Mouse (Mus musculus) adrenal gland, postnatal 14 days (tissue): ENCODE results near the gene Zdhhc25. TPM values are rescaled to one million over a fixed set of nuclear protein-coding genes. Genes with fewer than 3 reads are reported as not detected.

Source experiments
- DNase-seq: peaks from one replicate; pipeline ENCODE4 v3.0.0; 2021; ENCODE audit warnings: mixed read lengths
- long read RNA-seq, 2 experiments: library from polyadenylated mRNA; stranded (forward); transcript quantifications; one replicate each; pipeline ENCODE4 v2.0.0; 2021
- total RNA-seq: library from RNA; stranded (reverse); gene quantifications from 2 replicates; pipeline ENCODE4 v1.2.3, GENCODE M21; 2021

Zdhhc25 gene
- not detected in 2 replicates for total RNA-seq
- long read RNA-seq, experiment 1, result 0 reads
- long read RNA-seq, experiment 2, result 0 reads

DNA sequence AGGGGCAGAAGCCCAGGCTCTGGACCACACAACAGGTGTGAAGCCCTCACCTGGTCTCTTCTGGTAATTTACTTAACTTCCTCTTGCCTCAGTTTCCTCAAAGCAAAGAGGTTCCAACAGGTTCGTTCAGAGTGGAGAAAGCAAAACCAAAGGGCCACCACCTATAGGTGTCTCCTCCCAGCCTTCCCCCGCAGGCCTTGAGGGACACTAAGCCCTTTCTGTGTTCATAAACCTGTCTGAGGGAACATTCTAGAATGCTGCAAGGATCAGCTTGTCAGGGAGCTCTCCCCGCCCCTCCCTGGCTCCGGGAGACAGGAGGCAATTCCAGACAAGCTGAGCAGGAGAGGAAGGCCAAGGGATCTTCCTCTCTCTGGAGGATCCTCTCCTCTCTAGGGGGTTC, at the start of gene Zdhhc25:
Gene Zdhhc25 (plus strand): TSS at position 301 of the 400 bp plus-strand sequence.
- no peak for DNase-seq

GRCm38 (mm10) chr15:88552852-88553251, 47.2 kb upstream of the Zdhhc25 start:
- DNase-seq, result no peak

- DNase-seq, result peak; percentile 37
Measured at GRCm38 (mm10) chr15:88555476-88555875, 44.6 kb upstream of the Zdhhc25 start.

- no peak for DNase-seq
Measured at GRCm38 (mm10) chr15:88560637-88561036, 39.5 kb upstream of the Zdhhc25 start.

DNA sequence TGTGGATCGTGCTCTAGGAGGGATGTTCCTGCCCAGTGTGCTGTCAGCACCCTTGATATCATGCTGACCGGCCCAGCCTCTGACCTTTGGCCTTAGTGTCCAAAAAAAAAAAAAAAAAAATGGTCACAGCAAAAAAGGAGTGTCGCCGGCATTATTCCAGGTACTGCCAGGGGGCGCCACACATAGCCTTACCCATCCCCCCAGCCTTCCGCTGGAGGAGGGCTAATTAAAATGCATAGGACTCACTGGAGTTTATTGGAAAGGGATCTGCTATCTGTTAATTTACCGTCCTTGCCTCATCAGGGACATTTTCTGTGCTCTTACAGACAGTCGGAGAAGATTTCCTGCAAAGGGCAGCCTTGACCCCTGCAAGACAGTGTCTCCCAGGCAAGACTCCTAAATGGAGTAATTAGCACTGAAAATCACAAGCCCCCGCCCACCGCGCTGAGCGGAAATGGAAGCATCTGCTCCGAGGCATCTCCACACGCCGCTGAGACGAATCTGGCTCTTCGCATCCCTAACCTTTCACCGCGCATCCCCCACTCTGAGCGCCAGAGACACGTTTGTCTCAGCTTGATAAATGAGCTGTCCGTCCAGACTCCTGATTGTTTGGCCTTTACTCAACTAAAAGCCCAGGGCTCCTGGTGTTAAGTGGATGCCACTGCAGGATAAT, 38.9 kb upstream of the Zdhhc25 start:
- DNase-seq, result no peak

GRCm38 (mm10) chr15:88565307-88565706, 34.8 kb upstream of the Zdhhc25 start:
- no peak for DNase-seq

- no peak for DNase-seq
Measured at GRCm38 (mm10) chr15:88565806-88566205, 34.3 kb upstream of the Zdhhc25 start.

DNA sequence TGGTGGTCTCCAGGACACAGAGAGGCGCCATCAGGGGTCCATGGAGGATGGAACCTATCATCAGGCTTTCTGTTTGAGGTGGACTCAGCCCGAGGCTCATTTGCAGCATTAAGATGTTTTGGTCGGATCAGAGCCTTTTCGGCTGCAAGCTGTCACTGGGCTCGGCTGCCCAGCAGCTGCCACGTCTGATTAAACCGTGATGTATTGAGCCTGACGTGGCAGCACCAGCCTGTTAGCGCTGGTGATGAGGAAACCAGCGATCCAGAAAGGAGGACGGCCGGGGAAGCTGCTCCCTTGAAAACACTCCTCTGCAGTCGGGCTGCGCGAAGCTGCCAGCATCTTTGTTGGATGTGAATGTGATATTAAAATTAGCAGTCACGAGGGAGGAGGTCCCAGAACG, 29.4 kb upstream of the Zdhhc25 start:
- no peak for DNase-seq

DNA sequence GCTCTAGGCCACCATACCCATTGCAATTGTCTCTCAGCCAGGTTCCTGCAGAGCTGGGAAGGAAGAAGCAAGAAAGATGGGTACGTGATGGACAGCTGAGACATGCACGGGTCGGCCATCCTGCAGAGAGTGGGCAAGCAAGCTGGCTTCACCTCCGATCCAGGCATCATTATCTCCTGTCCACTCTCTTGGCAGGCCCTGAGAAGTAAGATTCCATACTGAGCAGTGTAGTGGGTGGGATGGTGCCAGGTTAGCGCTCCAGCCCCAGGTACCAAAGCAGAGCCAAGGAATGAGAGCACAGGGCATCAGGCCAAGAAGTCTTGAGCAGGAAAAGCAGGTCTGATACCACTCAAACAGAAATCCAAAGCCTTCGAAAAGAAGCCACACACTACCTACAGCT, 20.6 kb upstream of the Zdhhc25 start:
- DNase-seq, result no peak

DNA sequence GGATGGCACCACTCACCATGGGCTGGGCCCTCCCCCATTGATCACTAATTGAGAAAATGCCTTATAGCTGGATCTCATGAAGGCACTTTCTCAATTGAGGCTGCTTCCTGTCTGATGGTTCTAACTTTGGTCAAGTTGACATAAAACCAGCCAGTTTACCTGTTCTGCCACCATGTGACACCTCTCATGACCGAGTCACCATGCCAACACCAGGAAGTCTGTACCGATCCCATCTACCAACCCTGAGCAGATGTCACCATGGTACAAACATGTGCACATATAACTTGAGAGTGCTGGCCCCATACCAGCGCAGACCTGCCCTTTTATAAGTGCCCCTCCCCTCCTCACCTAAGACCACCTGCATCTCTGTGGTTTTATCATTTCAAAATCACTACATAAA, 2.4 kb downstream of the Zdhhc25 start:
- no peak for DNase-seq

DNA sequence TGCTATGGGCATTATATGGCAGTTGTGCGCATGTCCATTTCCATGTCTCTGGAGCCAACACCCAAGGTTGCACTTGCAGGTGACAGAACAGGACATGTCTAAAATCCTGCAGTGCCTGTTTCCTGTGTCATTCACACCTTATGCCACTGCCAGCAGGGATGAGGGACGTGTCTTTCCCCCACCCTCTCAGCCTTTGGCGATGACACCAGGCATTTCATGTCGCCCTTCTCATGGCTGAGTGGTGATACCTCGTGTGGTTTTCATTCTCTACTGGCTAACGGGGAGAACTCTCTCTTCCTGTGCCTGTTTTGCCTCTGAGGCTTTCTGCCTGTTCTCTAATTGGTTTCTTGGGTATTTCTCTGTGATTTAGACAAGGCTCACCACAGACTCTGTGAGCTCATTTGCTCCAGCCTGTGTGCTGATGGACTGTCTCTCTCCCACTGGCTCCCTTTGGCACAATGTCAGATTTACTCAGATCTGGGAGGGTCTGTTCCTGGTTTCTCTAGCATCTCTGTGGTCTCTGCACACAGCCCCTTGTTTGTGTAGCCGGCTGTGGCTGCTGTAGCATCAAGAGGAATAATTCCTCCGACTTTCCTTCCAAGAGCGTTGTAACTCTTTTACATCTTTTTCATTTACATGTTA, 3.1 kb downstream of the Zdhhc25 start:
- no peak for DNase-seq

- no peak for DNase-seq
Measured at GRCm38 (mm10) chr15:88603733-88604119, 3.6 kb downstream of the Zdhhc25 start.

GRCm38 (mm10) chr15:88604669-88605414, 4.7 kb downstream of the Zdhhc25 start:
- DNase-seq, result no peak

- no peak for DNase-seq
Measured at GRCm38 (mm10) chr15:88605415-88605785, 5.3 kb downstream of the Zdhhc25 start.

DNA sequence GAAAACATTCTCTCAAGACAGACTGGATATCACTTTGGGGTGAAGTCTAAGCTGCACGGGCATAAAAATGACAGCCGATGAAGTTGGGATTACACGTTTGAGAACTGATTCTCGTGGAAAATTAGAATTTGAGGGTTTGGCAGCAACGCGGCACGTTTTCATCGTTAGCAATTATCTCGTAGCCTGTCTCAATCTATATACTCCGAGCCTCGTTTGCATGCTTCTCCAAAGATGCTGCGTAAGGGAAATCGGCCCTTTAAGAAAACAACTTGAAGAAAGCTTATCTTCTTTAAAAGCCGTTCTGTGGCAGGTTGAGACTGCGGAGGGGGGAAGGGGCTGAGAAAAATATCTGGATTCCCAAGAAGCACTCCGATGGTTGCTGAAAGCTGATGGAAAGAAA, 17.0 kb downstream of the Zdhhc25 start:
- DNase-seq, result no peak

- DNase-seq, result peak; percentile 29
Measured at GRCm38 (mm10) chr15:88618008-88618773, 18.1 kb downstream of the Zdhhc25 start.

DNA sequence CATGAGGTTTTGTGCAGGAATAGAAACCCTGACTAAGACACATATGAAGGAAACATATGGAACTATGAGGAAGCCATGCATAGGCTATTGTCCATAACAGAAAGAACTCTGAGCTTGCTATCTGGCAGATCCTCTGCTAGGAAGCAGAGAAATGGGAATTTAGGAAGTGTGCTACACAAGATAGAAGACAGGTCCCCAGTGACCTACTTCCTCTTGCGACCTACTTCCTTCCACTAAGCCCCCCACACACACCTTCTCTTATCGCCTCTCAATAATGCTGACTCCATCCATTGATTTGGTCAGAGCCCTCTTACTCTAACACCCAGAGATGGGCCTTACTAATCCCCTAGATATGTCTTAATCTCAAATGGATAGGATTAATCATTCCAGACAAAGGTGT, 19.9 kb downstream of the Zdhhc25 start:
- DNase-seq, result no peak

DNA sequence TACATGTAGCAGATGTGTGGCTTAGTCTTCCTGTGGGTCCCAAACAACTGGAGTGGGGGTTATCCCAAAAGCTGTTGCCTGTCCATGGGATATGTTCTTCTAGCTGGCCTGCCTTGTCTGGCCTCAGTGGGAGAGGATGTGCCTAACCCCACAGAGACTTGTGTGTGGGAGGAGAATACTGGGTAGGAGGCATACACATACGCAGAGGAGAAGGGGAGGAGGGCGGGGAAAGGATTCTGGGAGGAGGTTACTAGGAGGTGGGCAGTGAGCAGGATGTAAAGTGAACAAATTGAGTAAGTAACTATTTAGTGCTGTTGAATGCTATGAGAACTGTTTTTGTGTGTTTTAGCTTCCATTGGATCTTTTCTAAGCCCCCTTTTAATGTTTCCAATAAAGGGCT, 23.8 kb downstream of the Zdhhc25 start:
- DNase-seq, result no peak

- DNase-seq, result no peak
Measured at GRCm38 (mm10) chr15:88624874-88625277, 24.8 kb downstream of the Zdhhc25 start.

GRCm38 (mm10) chr15:88625303-88626066, 25.4 kb downstream of the Zdhhc25 start:
- DNase-seq, result no peak

GRCm38 (mm10) chr15:88626886-88627488, 26.9 kb downstream of the Zdhhc25 start:
- DNase-seq, result no peak
